Mouse (Mus musculus): ENCODE data around the gene Josd1. TPM values are rescaled to one million over a fixed set of nuclear protein-coding genes. Genes with fewer than 3 reads are reported as not detected.
"Not testable (repeated sequence)": the region's sequence is repeated elsewhere in the genome, so short reads cannot be mapped to it uniquely, and the experiment has no call there.

Gene Josd1
- total and polyA plus RNA-seq, 3 experiments, result 16.7 to 23.3 (median 21.6) TPM

DNA sequence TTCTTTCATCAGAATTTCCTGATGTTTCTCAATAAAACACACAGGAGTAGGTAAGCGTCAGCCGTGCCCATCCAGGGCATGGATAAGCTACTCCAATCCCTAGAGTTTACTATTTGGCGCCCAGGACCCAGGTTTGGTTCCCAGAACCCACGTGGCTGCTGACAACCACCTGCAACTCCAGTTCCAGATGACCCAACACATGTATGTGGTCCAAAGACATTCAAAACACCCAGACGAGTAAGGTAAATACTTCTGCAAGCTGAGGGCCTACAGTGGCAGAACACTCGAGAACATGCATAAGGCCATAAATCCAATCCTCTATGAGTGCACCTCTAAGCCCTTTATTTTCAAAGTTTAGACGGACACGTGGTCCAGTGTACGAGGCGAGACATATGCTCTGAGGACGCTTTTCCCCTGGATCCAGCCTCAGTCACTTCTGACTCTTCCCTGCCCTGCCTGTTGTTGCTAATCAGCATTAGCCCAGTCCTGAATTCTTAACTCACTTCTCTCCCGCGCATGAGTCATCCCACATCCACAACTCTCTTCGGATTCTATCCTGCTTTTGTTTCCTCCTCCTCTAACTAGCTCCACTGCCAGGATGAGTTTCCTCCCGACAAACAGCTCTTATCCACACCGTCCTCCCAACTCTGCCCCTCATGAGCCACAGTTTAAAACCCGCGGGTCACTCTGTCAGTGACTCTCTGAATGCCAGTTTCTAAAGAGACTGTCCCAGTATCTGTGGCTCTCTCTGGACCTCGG lies 3.8 kb downstream of the Josd1 start:
- H3K36me3 ChIP-seq (replicated peaks), result peaks cover 67% of the 10 kb centered on the region
- H3K27me3 ChIP-seq (ENCODE audit: insufficient read depth, low read length), result no peaks in the 10 kb centered on the region
- TF ChIP-seq POLR2AphosphoS5 (IDR thresholded peaks at IDR 0.05; ENCODE audit: insufficient replicate concordance, low read depth, low read length) (no peak), TAL1 (conservative IDR thresholded peaks at IDR 0.05; ENCODE audit: low read depth, low read length) (no peak), CTCF (IDR thresholded peaks at IDR 0.05; ENCODE audit: low read depth, low read length) (no peak), GATA1 (IDR thresholded peaks at IDR 0.05; ENCODE audit: borderline replicate concordance, low read length) (no peak), GATA2 (IDR thresholded peaks at IDR 0.05; ENCODE audit: borderline replicate concordance, low read depth, low read length) (no peak)
- no peak for DNase-seq (ENCODE audit: low spot score)
- no peak for ATAC-seq (ENCODE audit: extremely low read depth, insufficient number of reproducible peaks, low FRiP score, poor library complexity, severe bottlenecking)
- peaks cover 73% of the 10 kb centered on the region for H3K4me1 ChIP-seq (ENCODE audit: insufficient read depth, low read depth, low read length)
- peak overlapping the region; percentile 36; the same call in 1 of the 2 replicates for H3K4me3 ChIP-seq (ENCODE audit: low read depth, low read length)
- no peaks in the 10 kb centered on the region for H3K9me3 ChIP-seq (replicated peaks)

DNA sequence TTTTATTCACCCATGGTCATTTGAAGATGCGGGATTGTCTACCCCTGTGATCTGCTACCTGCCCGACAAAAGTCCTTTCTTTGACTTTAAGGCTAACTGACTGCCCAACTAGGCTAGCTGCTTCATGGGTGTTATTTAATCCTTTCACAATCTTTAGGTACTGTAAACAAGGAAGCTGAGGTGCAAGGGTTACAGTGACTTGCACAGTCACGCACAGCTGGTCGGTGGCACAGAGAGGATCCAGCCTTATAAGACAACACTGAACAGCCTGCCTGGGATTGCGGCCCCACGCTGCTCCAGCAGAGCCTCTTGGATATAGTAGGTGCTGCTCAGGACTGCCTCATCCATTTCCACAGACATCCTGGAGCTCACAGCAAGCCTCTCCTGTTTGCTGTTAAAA lies 4.6 kb downstream of the Josd1 start:
- H3K36me3 ChIP-seq (replicated peaks), result peaks cover 74% of the 10 kb centered on the region
- peaks cover 68% of the 10 kb centered on the region for H3K4me1 ChIP-seq (ENCODE audit: insufficient read depth, low read depth, low read length)

DNA sequence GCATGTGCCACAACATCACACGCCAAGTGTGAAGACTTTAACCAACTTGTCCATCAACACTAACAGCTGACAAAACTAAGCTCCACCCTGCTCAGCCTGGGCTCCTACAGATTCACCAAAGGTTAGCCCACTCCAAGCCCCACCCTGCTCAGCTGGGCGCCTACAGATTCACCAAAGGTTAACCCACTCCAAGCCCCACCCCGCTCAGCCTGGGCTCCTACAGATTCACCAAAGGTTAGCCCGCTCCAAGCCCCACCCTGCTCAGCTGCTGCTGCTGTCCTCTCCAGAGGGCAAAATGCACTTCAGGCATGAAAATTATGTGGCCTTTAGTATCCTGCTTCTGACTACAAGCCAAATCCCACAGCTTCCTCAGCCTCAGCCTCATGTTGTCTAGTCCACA lies 5.7 kb downstream of the Josd1 start:
- DNase-seq (ENCODE audit: low spot score) (no peak), ATAC-seq (ENCODE audit: extremely low read depth, insufficient number of reproducible peaks, low FRiP score, poor library complexity, severe bottlenecking) (no peak)
- peaks cover 73% of the 10 kb centered on the region for H3K4me1 ChIP-seq (ENCODE audit: insufficient read depth, low read depth, low read length)
- no peak for TF ChIP-seq GATA2 (IDR thresholded peaks at IDR 0.05; ENCODE audit: borderline replicate concordance, low read depth, low read length)
- no peak for TF ChIP-seq CTCF (IDR thresholded peaks at IDR 0.05; ENCODE audit: low read depth, low read length)
- no peak for TF ChIP-seq TAL1 (conservative IDR thresholded peaks at IDR 0.05; ENCODE audit: low read depth, low read length)
- no peak for TF ChIP-seq POLR2AphosphoS5 (IDR thresholded peaks at IDR 0.05; ENCODE audit: insufficient replicate concordance, low read depth, low read length)
- TF ChIP-seq GATA1 (IDR thresholded peaks at IDR 0.05; ENCODE audit: borderline replicate concordance, low read length), result no peak
- H3K9me3 ChIP-seq (replicated peaks), result no peaks in the 10 kb centered on the region
- peaks cover 85% of the 10 kb centered on the region for H3K36me3 ChIP-seq (replicated peaks)
- peak overlapping the region; percentile 10; the same call in 1 of the 2 replicates for H3K4me3 ChIP-seq (ENCODE audit: low read depth, low read length)
- H3K27me3 ChIP-seq (ENCODE audit: insufficient read depth, low read length), result no peaks in the 10 kb centered on the region

More for the DNA sequence above, 4.6 kb downstream of the Josd1 start:
- TF ChIP-seq POLR2AphosphoS5 (IDR thresholded peaks at IDR 0.05; ENCODE audit: insufficient replicate concordance, low read depth, low read length) (no peak), GATA1 (IDR thresholded peaks at IDR 0.05; ENCODE audit: borderline replicate concordance, low read length) (no peak), CTCF (IDR thresholded peaks at IDR 0.05; ENCODE audit: low read depth, low read length) (no peak), TAL1 (conservative IDR thresholded peaks at IDR 0.05; ENCODE audit: low read depth, low read length) (no peak), GATA2 (IDR thresholded peaks at IDR 0.05; ENCODE audit: borderline replicate concordance, low read depth, low read length) (no peak)
- no peak for ATAC-seq (ENCODE audit: extremely low read depth, insufficient number of reproducible peaks, low FRiP score, poor library complexity, severe bottlenecking)
- Histone ChIP-seq H3K27me3 (ENCODE audit: insufficient read depth, low read length) (no peaks in the 10 kb centered on the region), H3K9me3 (replicated peaks) (no peaks in the 10 kb centered on the region), H3K4me3 (ENCODE audit: low read depth, low read length) (peak overlapping the region; percentile 53; the same call in 1 of the 2 replicates)
- no peak for DNase-seq (ENCODE audit: low spot score)

DNA sequence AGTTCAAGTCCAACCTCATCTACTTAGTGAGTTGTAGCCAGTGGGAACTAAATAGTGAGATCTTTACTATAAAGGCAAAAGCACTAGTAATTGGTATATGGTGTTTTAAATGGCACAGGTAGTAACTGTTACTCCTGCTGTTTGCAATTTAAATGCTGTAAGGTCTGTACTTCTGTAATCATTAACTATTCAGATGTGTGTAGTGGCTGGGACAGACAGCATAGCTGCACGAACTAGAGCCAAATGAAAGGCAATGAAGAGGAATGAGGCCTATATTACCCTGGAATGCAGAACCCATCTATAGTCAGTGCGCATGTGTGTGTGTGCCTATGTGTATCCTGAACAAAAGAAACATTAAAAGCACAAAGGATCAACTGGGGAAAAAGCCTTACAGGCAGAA lies 9.8 kb downstream of the Josd1 start:
- Histone ChIP-seq H3K36me3 (replicated peaks) (peaks cover 90% of the 10 kb centered on the region), H3K4me3 (ENCODE audit: low read depth, low read length) (no peak overlapping the region), H3K4me1 (ENCODE audit: insufficient read depth, low read depth, low read length) (peaks cover 49% of the 10 kb centered on the region), H3K9me3 (replicated peaks) (no peaks in the 10 kb centered on the region), H3K27me3 (ENCODE audit: insufficient read depth, low read length) (no peaks in the 10 kb centered on the region)
- TF ChIP-seq POLR2AphosphoS5 (IDR thresholded peaks at IDR 0.05; ENCODE audit: insufficient replicate concordance, low read depth, low read length) (no peak), GATA1 (IDR thresholded peaks at IDR 0.05; ENCODE audit: borderline replicate concordance, low read length) (no peak), TAL1 (conservative IDR thresholded peaks at IDR 0.05; ENCODE audit: low read depth, low read length) (no peak), GATA2 (IDR thresholded peaks at IDR 0.05; ENCODE audit: borderline replicate concordance, low read depth, low read length) (no peak), CTCF (IDR thresholded peaks at IDR 0.05; ENCODE audit: low read depth, low read length) (no peak)
- ATAC-seq (ENCODE audit: extremely low read depth, insufficient number of reproducible peaks, low FRiP score, poor library complexity, severe bottlenecking) (no peak), DNase-seq (ENCODE audit: low spot score) (no peak)

DNA sequence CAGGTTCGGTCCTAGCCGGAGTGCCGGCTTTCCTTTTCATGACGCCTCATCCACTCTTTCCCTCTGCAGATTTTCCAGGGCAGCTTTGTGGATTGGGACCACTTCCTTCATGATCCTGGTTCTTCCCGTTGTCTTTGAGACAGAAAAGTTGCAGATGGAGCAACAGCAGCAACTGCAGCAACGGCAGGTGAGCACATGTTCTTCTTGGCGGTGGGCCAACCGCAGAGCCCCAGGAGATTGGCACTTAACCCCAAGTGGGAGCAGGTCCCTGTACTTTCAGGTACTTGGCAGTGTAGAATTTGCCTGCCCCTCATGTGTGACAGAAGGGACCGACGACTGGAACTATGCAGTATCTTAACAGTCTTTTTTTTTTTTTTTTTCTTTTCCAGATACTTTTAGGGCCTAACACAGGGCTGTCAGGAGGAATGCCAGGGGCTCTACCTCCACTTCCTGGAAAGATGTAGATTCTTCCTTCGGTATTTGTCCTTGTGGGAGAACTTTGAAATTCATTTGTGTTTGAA lies 15.8 kb downstream of the Josd1 start:
- H3K36me3 ChIP-seq (replicated peaks), result peaks cover 70% of the 10 kb centered on the region
- peaks cover 31% of the 10 kb centered on the region for H3K4me1 ChIP-seq (ENCODE audit: insufficient read depth, low read depth, low read length)
- H3K4me3 ChIP-seq (ENCODE audit: low read depth, low read length), result peak overlapping the region; percentile 90
- not testable (repeated sequence) for H3K9me3 ChIP-seq (replicated peaks); DNase-seq (ENCODE audit: low spot score); ATAC-seq (ENCODE audit: extremely low read depth, insufficient number of reproducible peaks, low FRiP score, poor library complexity, severe bottlenecking); H3K27me3 ChIP-seq (ENCODE audit: insufficient read depth, low read length)

DNA sequence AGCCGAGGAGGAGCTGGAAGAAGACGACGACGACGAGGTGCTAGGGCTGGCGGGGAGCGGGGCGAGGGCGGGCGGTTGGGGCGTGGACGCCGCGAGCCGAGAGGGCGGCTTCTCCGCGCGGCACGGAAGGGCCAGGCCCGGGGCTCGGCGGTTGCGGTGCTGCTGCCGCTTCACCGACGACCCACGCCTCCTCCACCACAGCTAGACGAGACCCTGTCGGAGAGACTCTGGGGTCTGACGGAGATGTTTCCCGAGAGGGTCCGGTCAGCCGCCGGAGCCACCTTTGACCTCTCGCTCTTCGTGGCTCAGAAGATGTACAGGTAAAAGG lies 16.8 kb downstream of the Josd1 start:
- peak overlapping the region; percentile 90 for H3K4me3 ChIP-seq (ENCODE audit: low read depth, low read length)
- ATAC-seq (ENCODE audit: extremely low read depth, insufficient number of reproducible peaks, low FRiP score, poor library complexity, severe bottlenecking), result no peak
- H3K4me1 ChIP-seq (ENCODE audit: insufficient read depth, low read depth, low read length), result peaks cover 35% of the 10 kb centered on the region
- H3K36me3 ChIP-seq (replicated peaks), result peaks cover 70% of the 10 kb centered on the region
- H3K9me3 ChIP-seq (replicated peaks), result no peaks in the 10 kb centered on the region
- no peaks in the 10 kb centered on the region for H3K27me3 ChIP-seq (ENCODE audit: insufficient read depth, low read length)
- TF ChIP-seq GATA1 (IDR thresholded peaks at IDR 0.05; ENCODE audit: borderline replicate concordance, low read length), result no peak
- TF ChIP-seq TAL1 (conservative IDR thresholded peaks at IDR 0.05; ENCODE audit: low read depth, low read length), result no peak
- TF ChIP-seq GATA2 (IDR thresholded peaks at IDR 0.05; ENCODE audit: borderline replicate concordance, low read depth, low read length), result no peak
- no peak for TF ChIP-seq POLR2AphosphoS5 (IDR thresholded peaks at IDR 0.05; ENCODE audit: insufficient replicate concordance, low read depth, low read length)
- no peak for TF ChIP-seq CTCF (IDR thresholded peaks at IDR 0.05; ENCODE audit: low read depth, low read length)
- no peak for DNase-seq (ENCODE audit: low spot score)

Measured in G1E (cell line).